Mouse (Mus musculus) brain, embryonic 14.5 days (tissue): ENCODE results near the gene Ager.

ENCODE experiments used
- CTCF ChIP-seq: fragments of 200-500 bp; IDR thresholded peaks from 2 replicates; pipeline ENCODE4 v1.5.1; 2012; ENCODE audit warnings: inconsistent platforms, mild to moderate bottlenecking, moderate library complexity, borderline replicate concordance; ENCODE audit not compliant: insufficient read depth, insufficient read length; ENCODE audit errors: extremely low read depth
- POLR2A ChIP-seq: fragments of 200-500 bp; IDR thresholded peaks from 2 replicates; pipeline ENCODE4 v1.6.1; 2012; ENCODE audit warnings: mild to moderate bottlenecking, inconsistent platforms, borderline replicate concordance; ENCODE audit not compliant: poor library complexity, insufficient read depth, insufficient read length, severe bottlenecking; ENCODE audit errors: extremely low read depth

GRCm38 (mm10) chr17:34585121-34585520, 12.5 kb upstream of the Ager start:
- TF ChIP-seq CTCF = no peak
- TF ChIP-seq POLR2A = no peak
